Mouse (Mus musculus) layer of hippocampus, adult 18-20 months (tissue): ENCODE measurements around the gene Cdkn2a. TPM values are rescaled to one million over a fixed set of nuclear protein-coding genes. Genes with fewer than 3 reads are reported as not detected.

ENCODE experiments used
- DNase-seq, 2 experiments: peaks; one replicate each; pipeline ENCODE4 v3.0.0; 2022; ENCODE audit warnings: low spot score in 2 of 2
- total RNA-seq, 2 experiments: library from RNA; stranded (reverse); gene quantifications; 2 replicates each; pipeline ENCODE4 v1.2.3; 2021

The Cdkn2a gene
- total RNA-seq, 2 experiments from 2014 or later, result 0.38 to 0.64 TPM

DNA sequence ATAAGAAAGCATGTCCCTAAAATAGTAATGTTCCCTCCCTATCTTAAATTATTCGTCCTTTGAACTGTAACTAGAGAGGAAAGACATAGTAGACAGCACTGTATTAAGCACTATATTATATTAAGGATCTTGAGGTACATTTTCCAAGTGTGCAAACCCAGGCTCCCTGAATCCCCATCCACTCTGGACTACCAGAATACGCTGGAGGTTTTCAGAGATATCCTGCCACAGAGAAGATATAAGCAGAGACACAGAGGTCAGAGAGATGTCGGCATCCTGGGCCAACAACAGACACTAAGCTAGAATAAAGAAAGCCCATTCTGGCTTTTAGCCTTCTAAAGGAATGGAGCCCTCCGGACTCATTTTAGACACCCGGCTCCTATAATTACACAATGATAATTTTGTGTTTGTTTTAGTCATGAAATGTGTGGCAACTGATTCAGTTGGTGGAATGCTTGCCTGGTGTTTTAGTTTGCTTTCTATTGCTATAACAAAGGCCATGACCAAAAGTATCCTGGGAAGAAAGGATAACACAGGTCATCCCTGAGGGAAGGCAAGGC is 17.0 kb downstream of the Cdkn2a start:
- no peak for DNase-seq

DNA sequence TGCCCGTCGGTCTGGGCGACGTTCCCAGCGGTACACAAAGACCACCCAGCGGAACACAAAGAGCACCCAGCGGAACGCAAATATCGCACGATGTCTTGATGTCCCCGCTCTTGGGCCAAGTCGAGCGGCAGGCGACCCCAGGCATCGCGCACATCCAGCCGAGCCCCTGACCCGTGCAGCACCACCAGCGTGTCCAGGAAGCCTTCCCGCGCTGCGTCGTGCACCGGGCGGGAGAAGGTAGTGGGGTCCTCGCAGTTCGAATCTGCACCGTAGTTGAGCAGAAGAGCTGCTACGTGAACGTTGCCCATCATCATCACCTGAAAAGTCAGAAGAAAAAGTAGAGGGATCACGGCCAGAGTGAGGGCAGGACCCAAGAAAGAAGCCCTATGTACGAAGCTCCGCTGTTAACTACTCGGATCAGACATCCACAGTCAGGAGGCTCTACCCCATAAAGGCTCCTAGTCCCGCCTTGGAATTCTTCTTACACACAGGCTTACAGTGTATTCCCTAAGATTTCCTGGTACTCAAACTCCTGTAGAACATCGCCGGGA is 17.7 kb downstream of the Cdkn2a start:
- DNase-seq, result no peak

DNA sequence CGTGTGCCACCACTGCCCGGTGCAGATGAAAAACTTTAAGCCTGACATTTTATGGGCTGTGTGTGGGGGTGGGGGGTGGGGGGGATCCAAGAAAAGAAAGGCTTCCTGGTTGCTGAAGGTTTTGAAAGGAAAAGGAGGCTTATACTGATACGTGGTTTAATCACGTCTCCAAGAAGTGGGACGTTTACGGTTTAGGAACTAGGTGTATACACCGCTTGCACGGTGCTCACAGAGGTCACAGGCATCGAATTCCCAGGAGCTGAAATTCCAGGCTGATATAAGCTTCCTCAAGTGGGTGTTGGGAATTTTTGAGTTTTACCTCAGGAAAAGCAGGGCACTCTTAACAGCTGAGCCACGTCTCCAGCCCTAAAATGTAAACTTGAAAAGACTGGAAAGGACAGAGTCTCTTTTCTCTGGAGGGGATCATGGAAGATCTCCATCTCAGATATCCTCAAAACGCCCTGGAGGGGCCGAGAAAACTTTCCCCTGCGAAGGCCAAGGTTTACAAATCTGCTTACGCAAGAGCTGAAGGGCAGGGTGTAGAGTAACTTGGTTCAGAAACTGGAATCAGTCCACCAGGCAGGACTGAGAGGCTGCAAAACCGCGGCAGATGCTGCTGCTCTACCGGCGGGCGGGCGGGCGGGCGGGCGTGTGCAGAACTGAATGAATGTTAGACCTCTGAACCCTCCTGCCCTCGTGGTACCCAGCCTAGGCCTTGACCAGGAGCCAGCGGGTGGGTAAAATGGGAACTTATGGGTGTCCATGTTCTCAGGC is 18.5 kb downstream of the Cdkn2a start:
- DNase-seq, result no peak

DNA sequence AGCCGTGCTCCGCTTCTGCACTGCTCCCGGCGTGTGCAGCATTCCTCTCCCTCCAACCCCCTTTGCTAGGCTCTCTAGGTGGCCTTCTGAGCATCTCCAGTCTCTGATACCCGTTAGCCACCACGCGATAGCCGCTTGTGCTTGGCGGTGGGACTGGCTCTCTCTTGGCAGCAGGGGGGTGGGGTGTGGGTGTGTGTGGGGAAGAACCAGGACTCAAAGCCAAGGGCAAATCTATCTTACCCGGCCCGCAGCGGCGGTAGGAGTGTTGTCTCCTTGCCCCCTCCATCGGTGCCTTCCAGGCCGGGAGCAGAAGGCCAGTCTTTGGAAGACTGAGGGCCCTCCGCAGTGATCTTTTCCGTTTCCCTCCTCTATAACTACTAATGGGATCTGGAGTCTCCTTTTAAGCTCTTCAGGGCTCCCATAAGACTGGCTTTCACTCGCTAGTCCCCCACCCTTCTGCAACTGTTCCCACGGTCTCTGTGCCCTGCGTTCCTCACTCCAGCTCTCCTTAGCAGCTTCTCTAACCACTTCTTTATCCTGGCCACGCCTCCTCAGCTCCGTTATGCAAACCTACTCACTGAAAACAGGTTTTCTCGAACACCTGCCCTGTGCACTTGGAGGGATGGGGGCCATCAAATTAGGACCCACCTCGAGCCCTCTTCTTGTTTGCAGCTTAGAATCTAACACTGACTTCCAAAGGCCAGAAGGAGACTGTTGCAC is 19.5 kb downstream of the Cdkn2a start:
- DNase-seq, result no peak

DNA sequence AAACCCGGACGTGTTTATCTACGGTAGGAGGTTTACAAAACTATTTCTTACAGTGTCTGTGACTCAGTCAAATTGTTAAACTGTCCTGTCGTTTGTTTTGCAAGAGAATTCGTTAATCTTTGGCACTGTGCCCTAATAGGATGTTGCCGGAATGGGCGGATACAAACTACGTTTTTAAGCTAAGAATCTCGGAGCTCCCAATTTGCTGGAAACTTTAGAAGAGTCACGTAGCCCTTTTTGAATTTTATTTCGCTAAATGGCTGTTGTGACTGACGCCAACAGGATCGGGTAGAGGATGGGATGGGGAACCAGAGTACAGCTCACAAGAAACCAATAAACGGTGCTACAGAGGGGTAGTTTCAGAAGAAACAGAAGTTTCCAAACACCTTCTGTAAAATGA is 20.4 kb downstream of the Cdkn2a start:
- DNase-seq, result no peak

DNA sequence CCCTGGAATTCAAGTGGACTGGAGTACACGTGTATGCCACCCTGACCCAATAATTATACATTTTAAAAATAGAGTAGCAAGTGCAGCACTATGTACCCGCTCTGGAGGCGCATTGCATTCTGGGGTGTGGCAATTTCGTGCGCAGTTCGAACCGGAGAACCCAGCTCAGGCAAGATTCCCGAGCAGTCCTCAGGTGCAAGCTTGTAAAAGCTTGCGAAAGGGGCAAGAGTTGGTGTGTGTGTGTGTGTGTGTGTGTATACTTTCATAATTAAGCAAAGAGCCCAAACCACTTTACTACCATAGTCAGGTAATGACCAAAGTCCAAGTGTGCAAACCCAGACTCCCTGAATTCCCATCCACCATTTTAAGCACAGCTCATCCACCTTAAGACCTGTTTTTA is 20.9 kb downstream of the Cdkn2a start:
- no peak for DNase-seq

DNA sequence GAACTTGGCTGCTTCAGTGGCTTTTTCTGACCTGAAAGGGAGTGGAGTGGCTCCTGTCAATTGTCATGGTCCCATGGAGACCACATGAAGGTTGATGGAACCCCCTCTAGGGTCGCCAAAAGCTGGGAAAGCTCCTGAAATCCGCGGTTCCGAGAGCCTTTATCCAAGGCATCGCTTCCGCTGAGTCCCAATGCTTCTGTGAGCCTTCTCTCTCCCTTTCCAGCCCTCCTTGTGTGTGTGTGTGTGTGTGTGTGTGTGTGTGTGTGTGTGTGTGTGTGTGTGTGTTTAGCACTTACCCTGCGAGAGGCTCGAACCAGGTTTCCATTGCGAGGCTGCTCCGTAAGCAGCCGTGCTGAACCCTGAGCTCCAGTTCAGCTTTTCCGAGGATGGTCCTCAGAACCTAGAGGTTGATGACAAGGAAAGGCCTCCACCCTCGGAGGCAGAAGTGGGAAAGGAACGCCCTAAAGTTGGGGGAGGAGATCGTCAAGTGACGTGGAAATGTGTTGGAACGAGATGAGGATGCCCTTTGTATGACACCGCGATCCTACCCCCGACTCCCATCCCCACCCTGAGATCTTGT is 21.4 kb downstream of the Cdkn2a start:
- DNase-seq, result no peak

DNA sequence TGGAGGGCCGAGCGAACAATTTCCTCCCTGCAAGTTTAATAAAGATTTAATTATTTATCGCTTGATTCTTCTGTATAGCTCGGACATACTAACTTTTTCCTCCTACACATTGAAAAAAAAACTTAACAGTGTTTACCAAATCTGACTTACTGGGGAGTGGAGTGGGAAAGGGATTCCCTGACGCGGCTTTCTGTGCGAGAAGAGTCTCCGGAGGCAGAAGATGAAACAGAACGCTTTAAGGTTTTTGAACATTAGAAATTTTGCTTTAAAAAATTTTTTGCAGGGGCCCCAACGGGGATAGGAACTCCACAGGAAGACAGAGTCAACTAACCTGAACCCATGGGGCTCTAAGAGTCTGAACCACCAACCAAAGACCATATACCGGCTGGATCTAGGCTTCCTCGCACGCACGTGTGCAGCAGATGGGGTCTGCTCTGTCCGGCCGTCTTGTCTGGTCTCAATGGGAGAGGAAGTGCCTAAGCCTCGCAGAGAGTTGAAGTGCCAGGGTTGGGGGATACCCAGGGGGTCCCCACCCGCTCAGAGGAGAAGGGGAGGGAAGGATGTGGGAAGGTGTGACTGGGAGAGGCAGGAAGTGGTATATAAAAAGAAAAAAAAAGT is 22.2 kb downstream of the Cdkn2a start:
- DNase-seq, result no peak

DNA sequence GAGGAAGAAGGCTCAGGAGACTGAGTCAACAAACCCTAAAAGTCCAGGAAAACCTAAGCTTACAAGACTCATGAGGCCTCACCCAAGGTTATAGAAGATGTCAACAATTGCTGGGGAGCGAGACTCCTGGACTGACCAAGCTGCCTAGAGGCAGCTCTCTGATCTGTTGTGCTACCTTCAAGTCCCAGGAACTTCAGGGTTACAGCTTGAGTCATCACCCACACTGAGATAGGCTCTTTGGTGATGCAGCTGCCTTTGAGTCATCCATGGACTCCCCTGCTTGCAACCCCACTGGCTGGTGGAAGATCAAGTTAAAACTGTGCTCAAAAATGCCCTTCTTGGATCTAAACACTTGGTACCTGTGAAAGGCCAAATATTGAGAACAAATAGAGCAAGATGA is 36.7 kb downstream of the Cdkn2a start:
- DNase-seq, result no peak

DNA sequence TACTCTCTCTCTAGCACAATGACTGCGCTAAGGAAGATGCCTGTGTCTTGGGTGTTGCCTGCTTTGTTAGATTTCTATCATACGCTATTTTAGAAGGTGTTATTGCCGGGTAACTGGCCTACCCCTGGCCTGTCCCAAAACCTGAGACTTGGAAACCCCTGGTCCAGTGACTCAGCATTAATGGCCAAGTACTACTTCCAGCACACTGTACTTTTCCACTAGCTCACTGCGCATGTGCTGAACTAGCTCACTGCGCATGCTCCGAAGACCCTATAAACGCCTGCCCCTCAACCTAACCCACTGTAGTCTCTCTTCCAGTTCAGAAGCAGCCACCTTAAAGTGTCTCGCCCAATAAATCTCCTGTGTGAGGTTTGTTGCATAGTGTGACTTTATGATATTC is 60.0 kb downstream of the Cdkn2a start:
- no peak for DNase-seq

Other genes starting within 250 kb of the Cdkn2a start
- 10 to 100 TPM; 11.6 to 12.8 TPM for gene Mtap, start 157.5 kb downstream of the Cdkn2a start, total RNA-seq
- 1 to 10 TPM; 1.2 TPM for gene Cdkn2b, start 16.4 kb upstream of the Cdkn2a start, total RNA-seq